Mouse (Mus musculus): ENCODE results near the gene Fam169b.

Fam169b gene

GRCm38 (mm10) chr7:68273515-68273914 lies at the start of gene Fam169b:
TSS of gene Fam169b (plus strand) at chr7:68273839.
- no peak for DNase-seq (ENCODE audit: low spot score in 2 of 2)

GRCm38 (mm10) chr7:68224006-68224405 lies 49.6 kb upstream of the Fam169b start:
- DNase-seq (ENCODE audit: low spot score in 2 of 2) = no peak

- no peak for DNase-seq (ENCODE audit: low spot score in 2 of 2)
Observed at GRCm38 (mm10) chr7:68225427-68226054, 48.1 kb upstream of the Fam169b start.

GRCm38 (mm10) chr7:68227021-68227420 lies 46.6 kb upstream of the Fam169b start:
- no peak for DNase-seq (ENCODE audit: low spot score in 2 of 2)

- DNase-seq (ENCODE audit: low spot score in 2 of 2) = no peak
Observed at GRCm38 (mm10) chr7:68227621-68228020, 46.0 kb upstream of the Fam169b start.

GRCm38 (mm10) chr7:68228491-68228890 lies 45.1 kb upstream of the Fam169b start:
- no peak for DNase-seq (ENCODE audit: low spot score in 2 of 2)

- no peak for DNase-seq (ENCODE audit: low spot score in 2 of 2)
Observed at GRCm38 (mm10) chr7:68230831-68231230, 42.8 kb upstream of the Fam169b start.

- DNase-seq (ENCODE audit: low spot score in 2 of 2) = no peak
Observed at GRCm38 (mm10) chr7:68232521-68232920, 41.1 kb upstream of the Fam169b start.

GRCm38 (mm10) chr7:68233619-68234223 lies 39.9 kb upstream of the Fam169b start:
- no peak for DNase-seq (ENCODE audit: low spot score in 2 of 2)

- no peak for DNase-seq (ENCODE audit: low spot score in 2 of 2)
Observed at GRCm38 (mm10) chr7:68236817-68237216, 36.8 kb upstream of the Fam169b start.

GRCm38 (mm10) chr7:68239220-68239827 lies 34.3 kb upstream of the Fam169b start:
- no peak for DNase-seq (ENCODE audit: low spot score in 2 of 2)

- no peak for DNase-seq (ENCODE audit: low spot score in 2 of 2)
Observed at GRCm38 (mm10) chr7:68241205-68241604, 32.4 kb upstream of the Fam169b start.

- no peak for DNase-seq (ENCODE audit: low spot score in 2 of 2)
Observed at GRCm38 (mm10) chr7:68245681-68246080, 28.0 kb upstream of the Fam169b start.

- DNase-seq (ENCODE audit: low spot score in 2 of 2) = no peak
Observed at GRCm38 (mm10) chr7:68246249-68246648, 27.4 kb upstream of the Fam169b start.

GRCm38 (mm10) chr7:68250411-68250810 lies 23.2 kb upstream of the Fam169b start:
- DNase-seq (ENCODE audit: low spot score in 2 of 2) = no peak

- no peak for DNase-seq (ENCODE audit: low spot score in 2 of 2)
Observed at GRCm38 (mm10) chr7:68250902-68251301, 22.7 kb upstream of the Fam169b start.

GRCm38 (mm10) chr7:68257767-68258166 lies 15.9 kb upstream of the Fam169b start:
- no peak for DNase-seq (ENCODE audit: low spot score in 2 of 2)

GRCm38 (mm10) chr7:68258326-68259150 lies 15.1 kb upstream of the Fam169b start:
- no peak for DNase-seq (ENCODE audit: low spot score in 2 of 2)

- no peak for DNase-seq (ENCODE audit: low spot score in 2 of 2)
Observed at GRCm38 (mm10) chr7:68259523-68260081, 14.0 kb upstream of the Fam169b start.

- DNase-seq (ENCODE audit: low spot score in 2 of 2) = no peak
Observed at GRCm38 (mm10) chr7:68262612-68263200, 10.9 kb upstream of the Fam169b start.

GRCm38 (mm10) chr7:68263346-68264027 lies 10.2 kb upstream of the Fam169b start:
- DNase-seq (ENCODE audit: low spot score in 2 of 2) = no peak
